Mouse (Mus musculus) megakaryocyte progenitor cell, adult 5-6 weeks (primary cell): ENCODE measurements around the gene Picalm. TPM values are rescaled to one million over a fixed set of nuclear protein-coding genes. Genes with fewer than 3 reads are reported as not detected.

Experiments
- ATAC-seq: replicated peaks from 2 replicates; pipeline ENCODE4 v1.8.0; 2016; ENCODE audit warnings: mild to moderate bottlenecking, moderate TSS enrichment, inconsistent platforms; ENCODE audit not compliant: poor library complexity
- total RNA-seq, 2 experiments: library from RNA; stranded (forward) in 1 of 2; stranded (reverse) in 1 of 2; fragments of 157-497, 149-512 nt in 1 of 2; fragments of 200-1000 nt in 1 of 2; gene quantifications; 2 replicates each; pipeline versions ENCODE4 v1.2.3 to v1.2.4; 2015 to 2017

The Picalm gene
- total RNA-seq, 2 experiments from 2014 or later, result 97.1 to 140 TPM

DNA sequence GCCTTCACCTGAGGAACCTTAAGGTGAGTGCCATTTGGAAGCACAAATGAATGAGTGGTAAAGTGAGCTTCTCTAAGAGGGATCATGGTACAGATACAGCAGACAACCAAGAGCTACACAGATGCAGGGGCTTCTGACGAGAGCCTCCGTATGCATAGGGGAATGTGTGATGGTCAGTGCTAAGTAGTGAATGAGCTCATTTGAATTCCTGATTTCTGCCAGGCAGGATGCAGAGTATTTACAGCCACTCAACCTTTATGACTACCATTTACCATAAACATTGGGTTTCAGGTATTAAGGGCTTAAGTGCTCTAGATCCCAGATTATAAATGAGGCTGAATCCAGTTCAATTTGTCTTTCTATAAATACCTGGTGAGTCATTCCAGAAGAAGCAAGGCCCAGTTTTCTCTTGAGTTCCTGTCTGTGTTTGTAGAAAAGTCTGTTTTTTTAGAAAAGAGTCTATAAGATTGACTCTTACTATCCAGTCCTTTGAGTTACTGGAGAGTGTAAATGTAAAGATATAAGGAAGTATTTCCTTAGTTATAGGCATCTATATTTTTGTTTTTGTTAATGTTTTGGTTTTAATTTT, 72.0 kb downstream of the Picalm start:
- no peak for ATAC-seq

DNA sequence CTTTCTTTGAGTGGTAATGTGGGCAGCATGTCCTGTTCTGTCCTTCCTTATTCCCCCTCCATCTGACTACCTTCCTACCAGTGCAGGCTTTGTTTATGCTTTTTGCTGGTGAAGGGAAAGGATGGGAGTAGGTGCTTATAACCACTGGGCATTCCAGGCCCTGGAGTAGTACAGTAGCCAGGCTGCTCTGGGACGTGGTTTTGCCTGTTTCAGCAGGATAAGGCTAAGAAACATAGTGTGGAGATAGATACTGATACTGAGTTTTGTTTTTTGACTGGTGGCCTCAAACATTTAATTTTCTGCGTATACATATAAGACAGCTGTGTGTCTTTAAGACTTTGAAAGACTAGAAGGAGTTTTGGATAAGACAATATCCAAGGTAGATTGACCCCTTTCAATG, 73.9 kb downstream of the Picalm start:
- ATAC-seq, result peak; percentile 67

DNA sequence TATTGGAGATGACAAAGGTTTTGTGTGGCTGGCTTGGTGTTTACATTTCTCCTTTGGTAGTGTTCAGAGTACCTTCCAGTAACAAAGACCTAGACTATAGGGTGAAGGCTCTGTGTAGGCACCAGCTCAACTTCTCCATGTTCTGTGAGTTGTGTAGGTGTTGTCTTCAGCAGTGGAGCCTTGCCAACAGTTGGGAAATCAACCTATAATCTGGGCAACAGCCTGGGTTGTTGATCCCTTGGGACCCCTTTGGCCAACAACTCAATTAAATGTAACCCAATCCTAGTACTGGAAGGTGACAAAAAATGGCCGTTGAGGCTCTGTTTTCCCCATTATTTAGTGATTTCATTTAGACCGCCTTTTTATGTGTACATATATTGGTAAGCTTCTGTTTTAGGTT, 80.1 kb downstream of the Picalm start:
- ATAC-seq, result no peak

DNA sequence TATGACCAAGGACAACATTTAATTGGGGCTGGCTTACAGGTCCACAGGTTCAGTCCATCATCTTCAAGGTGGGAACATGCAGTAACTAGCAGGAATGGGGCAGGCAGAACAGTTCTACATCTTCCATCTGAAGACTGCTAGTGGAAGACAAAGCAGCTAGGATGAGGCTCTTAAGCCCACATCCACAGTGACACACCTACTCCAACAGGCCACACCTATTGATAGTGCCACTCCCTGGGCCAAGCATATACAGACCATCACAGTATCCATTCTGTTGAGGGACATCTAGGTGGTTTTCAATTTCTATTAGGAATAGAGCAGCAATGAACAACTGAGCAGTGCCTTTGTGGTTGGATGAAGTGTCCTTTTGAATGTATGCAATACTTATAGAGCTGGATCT, 80.9 kb downstream of the Picalm start:
- ATAC-seq, result no peak

DNA sequence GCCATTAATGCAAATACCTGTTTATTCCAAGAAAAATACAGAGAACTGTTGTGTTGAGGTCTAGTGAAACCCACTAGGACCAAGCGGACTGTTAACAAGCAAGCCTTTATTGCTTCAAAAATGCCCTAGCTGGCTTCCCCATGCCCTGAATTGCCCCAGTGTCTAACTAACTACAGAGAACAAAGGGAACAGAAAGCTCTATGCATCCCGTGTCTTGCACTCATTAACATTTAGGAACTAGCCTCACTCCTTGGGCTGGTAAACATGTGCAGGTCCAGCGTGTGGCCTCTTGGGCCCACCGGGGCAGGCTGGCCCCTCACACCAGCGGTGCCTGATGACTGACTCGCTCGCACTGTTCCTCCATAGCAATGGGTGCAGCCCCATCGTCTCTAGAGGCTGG, 86.5 kb downstream of the Picalm start:
- no peak for ATAC-seq

DNA sequence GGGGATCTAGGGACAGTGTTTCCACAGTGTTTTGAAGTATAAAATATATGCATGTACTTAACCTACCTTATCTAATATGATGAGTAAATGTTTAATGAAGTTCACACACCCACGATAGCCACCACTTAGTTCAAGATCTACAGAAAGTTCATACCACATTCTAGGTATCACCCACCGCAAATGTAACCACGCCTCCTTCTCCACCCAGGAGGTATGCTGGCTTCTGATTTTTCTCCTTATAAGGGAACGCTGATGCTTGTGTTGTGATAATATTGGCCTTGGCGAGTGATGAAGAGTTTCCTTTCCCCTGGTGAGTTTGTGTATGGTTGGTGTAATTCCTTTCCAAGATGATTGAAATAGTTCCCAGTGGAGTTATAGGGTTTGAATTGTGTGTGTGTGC, 88.1 kb downstream of the Picalm start:
- ATAC-seq, result no peak

DNA sequence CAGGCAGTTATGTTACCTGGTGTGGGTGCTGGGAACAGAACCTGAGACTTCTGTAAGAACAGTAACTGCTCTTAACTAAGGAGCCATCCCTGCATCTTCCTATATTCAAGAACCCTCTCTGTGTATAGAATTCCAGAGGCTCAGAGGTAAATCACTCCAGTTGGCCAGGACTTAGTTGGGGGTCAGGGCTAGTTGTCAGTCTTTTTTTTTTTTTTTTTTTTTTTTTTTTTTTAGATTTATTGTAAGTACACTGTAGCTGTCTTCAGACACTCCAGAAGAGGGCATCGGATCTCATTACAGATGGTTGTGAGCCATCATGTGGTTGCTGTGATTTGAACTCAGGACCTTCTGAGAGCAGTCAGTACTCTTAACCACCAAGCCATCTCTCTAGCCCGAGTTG, 91.5 kb downstream of the Picalm start:
- ATAC-seq, result no peak

DNA sequence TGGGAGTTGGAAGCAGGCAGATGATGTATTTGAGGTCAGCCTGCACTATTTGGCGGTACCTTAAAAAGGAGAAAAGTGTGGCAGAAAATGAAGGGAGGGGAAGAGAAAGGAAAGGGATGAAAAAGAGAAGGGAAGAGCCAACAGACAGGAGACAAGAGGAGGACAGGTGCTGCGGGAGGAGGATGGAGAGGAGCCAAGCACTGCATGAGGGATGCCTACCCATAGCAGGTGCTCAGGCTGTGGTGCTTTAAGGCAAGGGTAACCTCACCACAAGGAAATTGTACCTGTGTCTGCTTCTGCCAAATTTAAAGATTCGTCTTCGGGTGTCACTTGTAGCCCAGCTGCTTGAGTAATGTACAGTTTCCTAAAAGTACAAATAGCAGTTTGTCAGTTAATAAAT, 98.1 kb downstream of the Picalm start:
- ATAC-seq, result no peak

DNA sequence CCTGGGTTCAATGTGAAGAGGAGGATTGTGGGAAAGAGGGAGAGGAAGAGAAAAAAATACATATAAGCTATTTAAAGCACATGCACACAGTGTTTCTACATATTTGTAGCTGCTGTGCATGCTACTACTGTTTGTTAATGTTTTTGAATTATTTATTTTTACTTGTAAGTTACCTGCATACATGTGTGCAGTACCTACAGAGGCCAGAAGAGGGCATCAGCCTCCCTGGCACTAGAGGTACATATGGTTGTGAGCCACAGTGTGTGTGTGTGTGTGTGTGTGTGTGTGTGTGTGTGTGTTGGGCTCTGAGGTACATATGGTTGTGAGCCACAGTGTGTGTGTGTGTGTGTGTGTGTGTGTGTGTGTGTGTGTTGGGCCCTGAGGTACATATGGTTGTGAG, 98.9 kb downstream of the Picalm start:
- ATAC-seq, result peak; percentile 93

DNA sequence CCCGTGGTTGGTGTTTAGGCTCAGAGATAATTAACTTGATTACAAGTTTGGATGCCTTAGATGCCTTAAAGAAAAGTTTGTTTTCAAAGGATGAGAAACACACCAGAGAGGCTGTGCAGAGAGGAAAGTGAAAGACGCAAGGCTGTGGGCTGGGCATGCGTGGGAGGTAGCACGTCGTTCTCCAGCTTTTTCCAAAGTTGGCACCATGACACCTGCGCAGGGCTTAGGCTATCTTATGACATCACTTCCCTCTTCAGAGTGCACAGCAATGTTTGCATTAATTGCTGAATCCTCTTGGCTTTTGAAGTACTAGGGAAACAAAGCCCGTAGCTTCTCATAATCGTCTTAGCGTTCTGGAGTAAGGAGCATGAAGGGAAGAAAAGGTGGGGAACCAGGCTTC, 101.4 kb downstream of the Picalm start:
- ATAC-seq, result no peak

DNA sequence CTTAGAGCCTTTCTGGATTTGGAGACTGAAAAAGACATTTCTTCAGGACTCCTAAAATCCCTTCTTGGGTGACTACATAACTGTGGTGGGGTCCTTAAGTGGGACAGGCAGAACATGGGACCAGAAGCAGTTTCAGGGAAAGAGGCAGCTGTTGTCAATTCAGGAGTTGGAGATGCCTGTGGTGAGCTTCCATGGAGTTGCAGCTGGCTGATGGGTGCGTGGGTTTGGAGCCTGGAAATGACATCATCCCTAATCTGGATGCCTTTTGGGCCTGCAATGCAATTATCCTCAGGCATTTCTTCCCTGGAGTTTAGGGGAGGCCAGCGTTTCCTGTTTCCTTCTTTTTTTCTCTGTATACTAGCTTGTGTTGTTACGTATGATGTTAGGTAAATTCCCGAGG, 103.9 kb downstream of the Picalm start:
- no peak for ATAC-seq

DNA sequence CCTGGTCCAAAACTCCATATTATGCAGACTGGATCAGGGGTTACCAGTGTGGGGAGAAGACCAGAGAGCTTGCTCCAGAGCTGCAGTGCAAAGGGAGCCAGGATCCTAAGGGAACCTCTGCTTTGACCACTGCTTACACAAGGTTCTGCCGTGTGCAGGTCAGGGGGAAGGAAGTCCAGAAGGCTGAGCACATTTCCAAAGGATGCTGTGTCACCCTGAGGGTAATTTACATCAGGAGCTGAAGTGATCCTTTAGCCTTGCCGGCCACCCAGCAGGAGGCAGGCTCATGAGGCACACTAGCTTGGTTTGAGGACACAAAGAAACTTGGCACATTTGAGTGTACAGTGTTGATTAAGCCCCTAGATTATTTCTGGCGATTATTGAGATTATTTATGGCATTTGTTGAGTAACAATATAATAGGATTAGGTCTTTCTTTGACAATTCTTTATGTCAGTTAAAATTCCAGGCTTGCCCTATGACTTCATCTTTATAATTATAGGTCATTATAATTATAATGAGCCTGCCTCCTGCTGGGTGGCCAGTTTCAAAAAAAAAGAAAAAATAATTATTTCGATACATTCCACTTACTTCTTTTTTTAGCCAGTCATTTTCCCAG, 106.4 kb downstream of the Picalm start:
- peak; percentile 51 for ATAC-seq

DNA sequence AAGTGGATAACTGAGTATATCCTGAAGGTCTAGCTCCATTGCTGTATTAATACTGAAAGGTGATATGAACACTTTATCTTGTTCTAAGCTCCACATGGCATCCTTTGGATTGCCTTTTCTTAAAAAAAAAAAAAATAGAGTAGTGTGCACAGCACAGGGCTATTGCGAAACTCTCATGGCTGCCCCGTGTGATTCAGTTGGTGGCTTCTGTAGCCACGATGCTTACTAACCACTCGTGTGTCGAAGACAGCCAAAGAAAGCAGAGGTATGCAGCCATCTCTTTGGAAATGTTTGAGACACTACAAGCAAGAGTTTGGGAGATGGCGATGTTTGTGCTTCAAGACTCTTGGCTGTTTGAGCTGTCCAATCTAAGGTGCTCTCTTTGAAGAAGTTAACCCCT, 113.1 kb downstream of the Picalm start:
- ATAC-seq, result peak; percentile 77

DNA sequence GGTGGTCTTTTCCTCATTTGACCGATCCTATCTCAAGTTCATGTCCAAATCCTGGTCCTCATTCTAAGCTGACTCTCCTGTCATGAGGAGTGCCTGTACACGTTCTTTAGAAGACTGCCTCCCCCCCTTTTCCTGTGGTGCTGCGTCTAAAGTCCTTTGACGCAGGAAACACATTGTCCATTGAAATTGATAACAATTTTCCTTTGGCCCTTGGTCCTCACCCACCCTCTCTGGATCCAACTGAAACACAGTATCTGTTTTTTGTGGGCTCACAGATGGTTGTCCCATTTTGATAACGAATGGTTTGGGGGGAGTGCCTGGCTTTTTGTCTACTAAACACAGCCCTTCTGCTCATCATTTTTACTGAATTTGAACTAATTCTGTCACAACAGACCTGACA, 113.6 kb downstream of the Picalm start:
- peak; percentile 74 for ATAC-seq

DNA sequence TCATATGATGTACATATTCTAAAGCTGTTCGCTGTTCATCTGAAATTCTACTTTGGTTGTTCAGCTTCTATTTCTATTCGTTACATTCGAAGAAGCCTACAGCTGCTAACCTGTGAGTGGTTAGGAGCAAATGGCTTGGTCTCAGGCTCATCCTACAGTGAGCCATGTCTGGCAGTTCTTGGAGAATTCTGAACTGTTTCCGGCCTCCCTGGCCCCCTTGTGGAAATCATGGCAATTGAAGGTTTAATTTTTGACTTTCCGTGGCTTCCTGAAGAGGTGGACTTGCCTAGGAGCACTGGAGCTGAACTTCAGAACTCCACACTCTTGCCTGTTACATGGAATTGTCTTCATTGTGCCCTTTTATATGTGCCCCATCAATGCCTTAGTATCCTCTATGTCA, 122.9 kb downstream of the Picalm start:
- ATAC-seq, result peak; percentile 50; the same call in 1 of the 2 replicates

DNA sequence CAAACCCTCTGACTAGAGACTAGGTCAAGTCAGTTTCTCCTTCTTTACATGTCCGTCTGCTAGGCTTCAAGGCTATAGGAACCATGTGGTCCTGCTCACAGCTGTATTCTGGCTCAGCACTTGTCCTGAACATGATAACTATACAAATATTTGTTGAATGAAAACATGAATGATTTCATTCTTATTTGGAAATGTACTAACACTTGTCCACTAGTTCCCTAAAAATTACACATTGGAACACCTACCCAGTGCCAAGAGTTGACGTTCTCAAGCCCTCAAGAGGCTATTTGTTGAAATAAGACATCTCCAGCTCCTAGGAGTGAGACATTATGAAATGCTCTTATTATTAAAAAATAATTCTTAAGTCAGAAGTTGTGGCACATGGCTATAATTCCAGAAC, 128.7 kb downstream of the Picalm start:
- ATAC-seq, result no peak

DNA sequence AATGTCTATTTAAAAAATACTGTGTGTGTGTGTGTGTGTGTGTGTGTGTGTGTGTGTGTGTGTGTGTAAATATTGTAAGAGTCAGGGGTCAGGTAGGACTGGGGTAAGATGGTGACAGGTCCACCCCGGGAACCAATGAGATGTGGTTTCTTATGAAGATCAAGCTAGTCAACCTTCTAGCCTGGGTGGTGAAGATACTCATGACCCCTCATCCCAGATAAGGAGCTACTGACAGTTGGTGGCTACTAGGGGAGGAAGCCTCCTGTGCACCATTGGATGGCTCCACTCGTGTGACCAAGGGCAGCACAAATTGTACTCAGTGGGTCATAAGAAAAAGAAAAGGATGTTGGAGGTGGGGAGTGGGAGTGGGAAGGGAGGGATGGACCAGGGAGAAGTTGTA, 129.9 kb downstream of the Picalm start:
- peak; percentile 63; the same call in 1 of the 2 replicates for ATAC-seq

DNA sequence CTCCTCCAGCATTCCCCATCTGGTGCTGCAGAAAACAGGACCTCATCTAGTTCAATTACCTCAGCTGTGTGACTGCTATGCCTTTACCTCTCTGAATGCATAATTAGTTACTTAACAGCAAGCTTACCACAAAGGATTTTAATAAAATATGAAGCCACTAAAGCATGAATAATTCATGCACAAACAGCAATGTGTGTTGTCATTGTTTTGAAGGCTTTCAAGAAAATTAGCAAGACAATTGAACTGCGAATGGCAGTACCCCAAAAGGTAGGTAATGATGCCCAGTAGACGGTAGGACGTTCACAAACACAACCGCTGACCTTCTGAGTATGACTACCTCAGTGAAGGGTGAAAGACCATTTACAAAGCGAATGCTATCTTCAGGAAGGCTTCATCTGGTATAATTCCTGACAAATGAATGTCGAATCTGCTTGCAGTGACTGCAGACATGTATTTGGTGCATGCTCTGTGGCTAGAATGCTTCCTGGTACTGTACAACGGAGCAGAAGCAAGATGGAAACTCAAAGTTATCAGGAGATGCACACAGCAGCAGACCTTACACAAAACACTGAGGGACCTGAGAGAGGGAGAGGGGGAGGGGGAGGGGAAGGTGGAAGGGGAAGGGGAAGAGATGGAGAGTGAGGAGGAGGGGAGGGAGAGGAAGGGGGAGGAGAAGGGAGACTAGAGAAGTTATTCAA, 132.0 kb downstream of the Picalm start:
- no peak for ATAC-seq
